Mouse (Mus musculus): ENCODE results near the gene Gm49340.
"Not testable (repeated sequence)": the region's sequence is repeated elsewhere in the genome, so short reads cannot be mapped to it uniquely, and the experiment has no call there.

Gm49340 gene

DNA sequence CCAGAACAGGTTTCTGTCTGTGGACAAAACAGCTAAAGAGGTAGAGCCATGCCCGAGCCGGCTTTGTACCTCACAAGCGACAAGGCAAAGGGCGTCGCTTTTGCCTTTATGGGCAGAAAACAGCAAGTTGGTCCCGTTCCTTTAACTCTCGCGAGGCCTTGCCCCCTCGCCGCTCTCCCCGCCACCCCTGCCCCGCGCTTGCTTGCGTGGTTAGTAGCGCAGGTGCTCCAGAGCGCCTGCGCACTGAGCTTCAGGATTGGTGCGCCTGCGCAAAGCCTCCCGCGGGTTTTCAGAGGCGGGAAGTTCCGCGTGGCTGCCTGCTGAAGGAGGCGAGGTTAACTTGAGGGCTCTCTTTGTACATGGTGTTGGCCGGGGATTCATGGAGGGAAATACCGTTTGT lies at the start of gene Gm49340, which contains the start of the genes Aspa and Spata22:
Gene Gm49340, plus strand, starts transcription at position 300 of the 400 bp plus-strand sequence.
Gene Aspa, minus strand, starts transcription at position 155 of the 400 bp plus-strand sequence.
Gene Spata22, plus strand, starts transcription at position 300 of the 400 bp plus-strand sequence.
- in situ Hi-C loops (cut with MboI; ENCODE audit: low pct_unique_long_range_greater_than_20kb in 1 of 2, low sequenced_read_pairs in 2 of 2, unreplicated experiment in 1 of 2) = no loop called here

DNA sequence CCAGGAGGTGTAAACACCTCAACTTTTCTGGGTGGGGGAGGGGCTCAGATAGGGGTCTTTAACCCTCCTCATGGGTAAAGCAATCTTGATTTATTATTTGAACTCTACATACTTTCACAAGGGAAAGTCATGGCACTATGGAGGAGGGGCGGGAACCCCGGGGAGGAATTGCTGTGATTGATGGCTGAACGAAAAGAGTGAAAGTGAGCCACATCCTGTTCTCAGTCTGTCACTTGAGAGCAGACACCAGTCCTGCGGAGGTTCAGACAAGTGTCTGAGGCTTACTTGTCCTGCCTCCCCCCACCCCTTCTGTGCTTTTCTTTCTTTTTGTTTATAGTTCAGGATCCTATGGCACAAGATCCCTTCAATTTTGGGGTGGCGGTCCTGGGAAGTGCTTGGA lies 48.8 kb upstream of the Gm49340 start:
- in situ Hi-C loops (cut with MboI; ENCODE audit: low pct_unique_long_range_greater_than_20kb in 1 of 2, low sequenced_read_pairs in 2 of 2, unreplicated experiment in 1 of 2) = no loop called here

DNA sequence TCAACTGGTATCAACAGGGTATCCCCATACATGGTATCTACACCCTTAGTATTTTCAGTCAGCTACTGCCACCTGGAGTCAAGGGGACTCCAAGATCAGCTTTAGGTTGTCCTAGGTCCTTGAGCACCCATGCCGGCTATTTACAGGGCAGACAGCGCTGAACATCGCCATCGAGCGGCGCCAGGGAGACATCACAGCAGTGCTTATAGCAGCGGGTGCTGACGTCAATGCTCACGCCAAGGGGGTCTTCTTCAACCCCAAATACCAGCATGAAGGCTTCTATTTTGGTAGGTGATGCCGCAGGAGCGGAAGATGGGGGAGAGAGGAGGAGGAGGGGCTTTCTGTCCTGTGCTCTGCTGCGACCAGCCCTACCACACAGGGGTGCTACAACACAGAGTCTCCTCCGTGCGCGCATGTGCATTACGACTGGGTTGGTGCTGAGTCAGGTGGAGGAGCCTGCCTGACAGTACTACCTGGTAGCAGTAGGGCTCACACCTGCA lies 48.0 kb upstream of the Gm49340 start:
- in situ Hi-C loops (cut with MboI; ENCODE audit: low pct_unique_long_range_greater_than_20kb in 1 of 2, low sequenced_read_pairs in 2 of 2, unreplicated experiment in 1 of 2) = no loop called here

DNA sequence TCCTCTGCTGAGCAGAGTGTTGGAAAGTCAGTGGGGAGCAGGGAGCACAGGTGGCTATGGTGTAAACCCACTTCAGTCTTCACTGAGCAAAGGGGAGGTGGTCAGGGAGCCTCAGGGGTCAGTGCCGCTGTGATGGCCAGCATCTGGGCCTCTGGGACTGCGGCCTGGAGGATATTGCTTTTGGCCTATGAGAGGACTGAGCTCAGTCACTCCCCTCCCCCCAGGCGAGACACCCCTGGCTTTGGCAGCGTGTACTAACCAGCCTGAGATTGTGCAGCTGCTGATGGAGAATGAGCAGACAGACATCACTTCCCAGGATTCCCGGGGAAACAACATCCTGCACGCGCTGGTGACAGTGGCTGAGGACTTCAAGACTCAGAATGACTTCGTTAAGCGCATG lies 46.2 kb upstream of the Gm49340 start:
- in situ Hi-C loops (cut with MboI; ENCODE audit: low pct_unique_long_range_greater_than_20kb in 1 of 2, low sequenced_read_pairs in 2 of 2, unreplicated experiment in 1 of 2) = no loop called here

DNA sequence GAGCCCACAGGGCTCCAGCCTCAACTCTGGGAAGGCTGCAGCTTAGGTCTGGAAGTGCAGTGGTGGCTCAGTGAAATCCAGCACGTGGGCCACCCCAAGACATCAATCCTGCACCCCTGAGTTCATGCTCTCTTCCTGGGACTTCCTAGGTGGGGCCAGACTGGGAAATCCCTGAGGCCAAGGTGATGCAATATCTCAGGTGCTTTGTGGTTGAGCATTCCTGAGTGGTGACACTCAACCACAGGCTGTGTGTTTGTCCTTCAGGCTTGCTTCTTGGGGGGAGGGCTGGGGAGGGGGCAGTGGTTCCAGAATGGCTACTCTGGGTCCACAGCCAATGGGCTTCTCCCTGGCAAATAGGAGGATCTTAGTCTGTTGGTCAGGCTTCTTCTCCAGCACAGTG lies 45.6 kb upstream of the Gm49340 start:
- in situ Hi-C loops (cut with MboI; ENCODE audit: low pct_unique_long_range_greater_than_20kb in 1 of 2, low sequenced_read_pairs in 2 of 2, unreplicated experiment in 1 of 2) = no loop called here

DNA sequence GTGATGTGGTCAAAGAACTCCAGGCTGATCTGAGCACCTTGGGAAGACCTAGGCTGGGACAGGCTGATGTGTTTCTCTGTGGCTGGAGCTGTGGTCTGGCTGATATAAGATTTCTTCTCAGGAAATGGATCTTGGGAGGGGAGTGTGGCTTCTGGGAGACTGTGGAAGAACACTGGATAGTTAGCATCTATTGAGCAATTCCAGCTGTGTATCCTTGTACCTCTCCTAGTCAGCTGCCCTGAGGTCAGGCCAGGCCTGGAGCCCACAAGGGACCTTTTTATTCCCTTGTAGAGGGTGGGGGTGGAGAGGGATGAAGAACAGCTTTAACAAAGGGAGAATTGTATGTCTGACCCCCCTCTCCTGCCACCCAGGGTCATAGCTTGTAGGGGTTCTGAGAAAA lies 45.2 kb upstream of the Gm49340 start:
- in situ Hi-C loops (cut with MboI; ENCODE audit: low pct_unique_long_range_greater_than_20kb in 1 of 2, low sequenced_read_pairs in 2 of 2, unreplicated experiment in 1 of 2) = no loop called here

DNA sequence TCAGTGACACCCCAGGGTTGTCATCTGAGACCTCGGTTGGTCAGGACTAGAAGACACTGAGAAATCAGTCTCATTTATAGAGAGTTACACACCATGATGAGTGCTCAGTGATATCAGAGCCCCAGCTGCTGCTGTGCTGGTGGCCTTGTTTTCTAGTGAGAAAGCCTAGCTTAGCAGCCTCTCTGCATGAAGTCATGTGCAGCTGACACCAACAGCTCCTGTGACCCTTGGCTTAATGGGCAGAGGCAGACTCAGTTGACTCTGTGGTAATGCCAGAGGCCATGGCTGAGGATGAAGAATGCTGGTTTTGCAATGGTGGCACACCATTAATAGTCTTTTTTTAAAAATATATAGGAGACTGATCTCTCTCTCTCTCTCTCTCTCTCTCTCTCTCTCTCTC lies 39.9 kb upstream of the Gm49340 start:
- in situ Hi-C loops (cut with MboI; ENCODE audit: low pct_unique_long_range_greater_than_20kb in 1 of 2, low sequenced_read_pairs in 2 of 2, unreplicated experiment in 1 of 2) = no loop called here

DNA sequence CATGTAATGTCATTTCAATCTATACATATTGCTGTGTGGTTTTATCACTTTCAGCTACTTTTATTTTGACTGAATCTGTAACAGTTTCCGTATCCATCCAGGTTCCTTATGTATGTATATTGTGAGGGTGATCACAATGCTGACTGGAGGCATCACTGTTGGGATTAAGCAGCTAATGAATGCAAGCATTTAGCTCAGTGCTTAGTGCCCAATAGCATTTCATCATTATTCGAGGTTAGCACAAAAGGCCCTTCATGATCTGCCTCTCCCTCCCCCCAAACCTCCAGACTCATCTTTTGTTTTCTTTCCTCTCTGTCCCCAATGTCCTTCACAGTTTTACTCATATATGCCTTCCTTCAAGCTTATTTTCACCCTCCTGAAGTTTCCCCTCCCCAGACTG lies 26.4 kb upstream of the Gm49340 start:
- in situ Hi-C loops (cut with MboI; ENCODE audit: low pct_unique_long_range_greater_than_20kb in 1 of 2, low sequenced_read_pairs in 2 of 2, unreplicated experiment in 1 of 2) = no loop called here

DNA sequence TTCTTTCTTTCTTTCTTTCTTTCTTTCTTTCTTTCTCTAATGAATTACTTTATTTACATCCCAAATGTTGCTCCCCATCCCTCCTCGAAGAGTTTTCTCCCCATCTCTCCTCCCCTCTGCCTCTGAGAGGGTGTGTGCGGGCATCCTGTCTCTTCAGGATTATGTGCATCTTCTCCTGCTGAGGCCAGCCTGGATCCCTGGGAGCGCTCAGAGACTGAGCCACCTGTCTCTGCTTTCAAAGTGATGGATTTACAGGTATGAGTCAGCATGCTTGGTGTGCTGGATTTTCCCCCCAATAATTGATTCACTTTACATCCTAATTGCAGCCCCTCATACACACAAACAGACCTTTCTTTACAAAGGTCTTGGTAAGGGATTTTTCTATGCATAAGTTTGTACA lies 13.6 kb upstream of the Gm49340 start:
- in situ Hi-C loops (cut with MboI; ENCODE audit: low pct_unique_long_range_greater_than_20kb in 1 of 2, low sequenced_read_pairs in 2 of 2, unreplicated experiment in 1 of 2) = no loop called here

DNA sequence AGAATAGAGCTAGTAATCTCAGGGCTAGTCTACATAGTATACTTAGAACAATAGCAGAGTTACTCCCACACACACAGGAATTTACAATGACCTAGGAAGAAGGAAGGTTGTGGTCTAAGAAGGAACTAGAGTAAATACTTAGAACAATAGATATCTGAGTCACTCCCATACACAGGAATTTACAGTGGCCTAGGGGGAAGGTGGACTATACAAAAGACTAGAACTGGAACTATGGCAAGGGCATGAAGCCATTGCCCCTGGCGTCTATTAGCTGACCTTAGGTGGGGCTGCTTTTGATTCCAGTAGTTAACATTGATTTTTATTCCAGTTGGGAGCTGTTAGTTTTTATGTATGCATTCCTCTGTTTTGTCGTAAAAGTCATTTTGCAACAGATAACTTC lies 11.0 kb upstream of the Gm49340 start:
- in situ Hi-C loops (cut with MboI; ENCODE audit: low pct_unique_long_range_greater_than_20kb in 1 of 2, low sequenced_read_pairs in 2 of 2, unreplicated experiment in 1 of 2) = not testable (repeated sequence)

DNA sequence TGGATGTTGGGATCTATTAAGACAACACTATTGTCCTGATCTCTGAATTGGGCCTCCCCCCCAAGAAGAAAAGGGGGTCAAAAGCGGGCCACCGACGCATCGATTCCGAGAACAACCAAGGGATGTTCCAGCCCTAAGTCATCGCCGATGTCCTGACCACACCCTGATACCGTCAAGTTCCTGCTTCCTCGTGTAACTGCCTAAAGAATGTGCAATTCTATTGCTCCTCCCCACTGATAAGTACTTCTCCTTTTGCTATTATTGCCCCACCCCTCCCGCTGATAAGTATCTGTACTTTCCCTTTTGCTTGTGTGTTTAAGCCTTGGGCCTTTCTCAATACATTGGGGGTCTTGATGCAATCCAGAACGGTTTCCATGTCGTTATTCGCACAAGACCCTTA lies 8.5 kb upstream of the Gm49340 start:
- in situ Hi-C loops (cut with MboI; ENCODE audit: low pct_unique_long_range_greater_than_20kb in 1 of 2, low sequenced_read_pairs in 2 of 2, unreplicated experiment in 1 of 2) = not testable (repeated sequence)

DNA sequence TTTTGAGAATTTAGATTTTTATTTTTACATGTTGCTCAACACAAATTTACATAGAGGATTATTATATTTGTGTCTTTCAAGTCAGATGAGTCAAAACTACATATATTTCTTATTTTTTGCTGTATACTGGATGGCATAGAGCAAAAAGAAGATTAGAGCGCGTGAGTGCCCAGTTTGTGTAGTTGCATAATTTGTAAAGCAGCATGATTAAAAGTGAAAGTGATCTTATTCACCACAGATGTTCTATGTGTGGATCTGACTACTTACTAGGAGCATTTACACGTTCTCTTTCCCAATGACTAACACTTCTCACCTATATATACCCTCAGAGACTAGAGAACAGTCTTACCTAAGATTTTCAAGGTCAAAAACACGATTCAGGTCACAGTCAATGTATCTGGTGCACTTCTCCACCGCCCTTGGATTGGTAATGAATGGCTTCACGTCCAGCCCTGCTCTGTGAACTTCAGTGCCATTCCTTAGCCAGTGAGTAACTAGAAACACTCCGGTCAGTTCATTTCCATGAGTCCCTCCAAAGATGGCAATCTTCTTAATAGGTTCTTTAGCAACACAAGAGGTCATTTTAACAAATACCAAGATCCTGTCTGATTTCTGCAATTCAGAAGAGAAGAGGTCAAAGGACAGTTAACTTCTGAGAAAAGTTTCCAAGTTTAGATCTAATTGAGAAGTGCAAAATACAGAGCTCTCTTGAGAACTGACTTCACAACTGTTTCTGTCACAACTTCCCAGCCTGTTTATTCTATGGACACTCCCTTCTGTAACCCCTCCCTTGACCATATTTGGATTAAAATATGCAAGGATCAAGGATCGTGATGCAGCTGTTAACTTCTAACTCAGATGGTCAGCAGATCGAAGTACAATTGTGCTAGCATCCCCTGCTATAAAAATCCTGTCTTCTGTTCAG lies 5.4 kb upstream of the Gm49340 start:
- in situ Hi-C loops (cut with MboI; ENCODE audit: low pct_unique_long_range_greater_than_20kb in 1 of 2, low sequenced_read_pairs in 2 of 2, unreplicated experiment in 1 of 2) = no loop called here

DNA sequence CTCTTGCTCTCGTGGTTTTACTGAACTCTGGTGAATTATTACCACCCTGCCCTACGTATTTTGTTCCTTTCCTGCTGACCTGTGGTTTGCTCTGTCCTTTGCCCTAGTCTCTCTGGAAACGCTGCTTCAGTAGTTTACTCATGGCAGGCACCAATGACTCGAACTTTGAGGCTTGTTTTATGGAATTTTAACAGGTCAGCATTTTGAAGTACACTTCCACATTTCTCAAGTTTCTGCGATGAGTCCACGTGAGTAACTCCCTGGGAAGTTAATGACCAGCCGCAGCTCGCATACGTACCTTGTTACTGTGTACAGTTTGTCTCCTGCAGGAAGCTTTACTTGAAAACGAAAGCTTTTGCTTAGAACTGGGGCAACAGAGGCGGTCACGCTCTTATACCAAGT lies 3.1 kb upstream of the Gm49340 start:
- in situ Hi-C loops (cut with MboI; ENCODE audit: low pct_unique_long_range_greater_than_20kb in 1 of 2, low sequenced_read_pairs in 2 of 2, unreplicated experiment in 1 of 2) = no loop called here

DNA sequence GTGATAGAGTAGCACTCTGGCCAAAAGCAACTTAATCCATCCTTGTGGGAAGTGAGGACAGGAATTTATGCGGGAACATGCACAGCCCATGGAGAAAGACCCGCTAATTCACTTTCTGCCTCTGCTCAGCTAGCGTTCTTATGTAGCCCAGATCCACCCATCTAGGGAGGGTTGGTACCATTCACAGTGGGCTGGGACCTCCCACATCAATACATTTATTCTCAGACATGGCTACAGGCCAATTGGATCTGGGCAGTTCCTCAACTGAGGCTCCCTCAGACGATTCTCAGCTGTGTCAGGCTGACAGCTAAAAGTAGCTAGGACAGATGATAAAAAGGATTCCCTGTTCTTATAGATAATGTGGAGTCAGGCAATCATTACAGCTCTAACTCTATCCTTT lies 2.2 kb upstream of the Gm49340 start:
- in situ Hi-C loops (cut with MboI; ENCODE audit: low pct_unique_long_range_greater_than_20kb in 1 of 2, low sequenced_read_pairs in 2 of 2, unreplicated experiment in 1 of 2) = no loop called here

DNA sequence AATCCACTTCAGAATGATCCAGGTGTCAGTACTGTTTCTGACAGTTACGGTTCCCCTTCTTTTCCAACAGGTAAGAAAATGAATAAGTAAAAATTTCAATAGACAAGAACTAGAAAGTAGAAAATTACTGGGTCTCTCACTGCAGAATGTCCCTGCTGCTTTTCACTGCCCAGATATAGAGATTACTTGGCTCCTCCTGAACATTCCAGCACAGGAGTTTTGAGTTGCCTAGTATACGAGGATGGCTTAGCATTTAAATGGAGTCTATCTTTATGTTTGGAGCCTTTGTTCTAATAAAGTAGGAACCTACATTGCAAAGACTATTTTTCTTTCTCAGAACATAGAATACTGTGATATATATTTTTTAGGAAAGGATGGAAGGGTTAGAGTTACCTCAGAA lies 3.8 kb downstream of the Gm49340 start:
- in situ Hi-C loops (cut with MboI; ENCODE audit: low pct_unique_long_range_greater_than_20kb in 1 of 2, low sequenced_read_pairs in 2 of 2, unreplicated experiment in 1 of 2) = no loop called here

DNA sequence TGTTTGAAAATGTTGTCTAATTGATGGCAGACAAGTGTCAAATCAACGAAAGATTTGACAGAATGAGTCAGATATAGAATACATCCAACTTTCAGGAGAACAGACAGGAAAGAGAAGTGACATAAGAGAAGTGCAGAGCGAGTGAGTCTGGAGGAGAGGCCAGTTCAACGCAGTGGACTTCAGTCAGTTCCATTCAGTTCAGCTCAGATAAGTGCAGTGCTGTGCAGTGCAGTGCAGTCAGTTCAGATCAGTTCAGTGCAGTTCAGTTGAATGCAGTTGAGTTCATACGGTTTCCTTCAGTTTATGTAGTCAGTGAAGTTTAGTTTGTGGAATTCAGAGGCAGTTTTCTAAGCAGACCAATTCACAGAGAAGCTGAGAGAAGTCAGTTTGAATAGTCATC lies 7.4 kb downstream of the Gm49340 start:
- in situ Hi-C loops (cut with MboI; ENCODE audit: low pct_unique_long_range_greater_than_20kb in 1 of 2, low sequenced_read_pairs in 2 of 2, unreplicated experiment in 1 of 2) = no loop called here

DNA sequence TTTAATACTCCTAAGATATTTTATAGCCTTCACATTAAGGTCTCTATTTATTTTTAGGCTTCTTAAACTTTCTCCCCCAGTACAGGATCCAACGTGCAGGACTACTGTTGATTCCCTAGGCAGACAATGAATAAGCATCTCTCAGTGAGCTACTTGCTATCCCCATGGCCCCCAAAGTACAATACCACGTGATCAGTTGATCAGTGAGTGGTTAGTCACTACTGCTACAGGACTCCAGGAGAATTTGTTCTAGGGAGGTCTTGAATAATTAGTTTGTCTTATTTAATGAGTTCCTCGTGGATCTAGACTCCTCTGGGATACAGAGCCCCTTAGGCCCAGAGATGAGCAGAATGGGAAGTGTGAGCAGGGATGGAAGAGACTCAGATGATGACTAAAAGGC lies 20.9 kb downstream of the Gm49340 start, which contains the start of gene Olfr20:
Gene Olfr20, plus strand, starts transcription at position 301 of the 400 bp plus-strand sequence.
- in situ Hi-C loops (cut with MboI; ENCODE audit: low pct_unique_long_range_greater_than_20kb in 1 of 2, low sequenced_read_pairs in 2 of 2, unreplicated experiment in 1 of 2) = no loop called here

DNA sequence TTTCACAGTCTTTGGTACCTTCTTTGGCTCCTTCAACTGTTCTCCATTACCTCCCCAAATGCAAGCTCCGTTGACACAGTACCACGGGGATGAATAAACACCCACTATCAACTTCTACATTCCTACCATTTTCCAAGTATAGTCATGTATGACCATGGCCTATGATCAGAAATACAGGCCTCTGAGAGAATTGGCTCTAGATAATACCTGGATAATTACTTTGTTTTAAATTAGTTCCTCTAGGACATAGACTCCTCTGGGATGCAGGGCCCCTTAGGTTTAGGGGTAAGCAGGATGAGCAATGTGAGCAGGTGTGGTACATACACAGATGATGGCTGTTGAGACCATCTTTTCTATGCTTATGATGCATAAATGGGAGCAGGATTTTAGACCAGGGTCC lies 41.4 kb downstream of the Gm49340 start, which contains the start of gene Olfr376:
Gene Olfr376, plus strand, starts transcription at position 301 of the 400 bp plus-strand sequence.
- in situ Hi-C loops (cut with MboI; ENCODE audit: low pct_unique_long_range_greater_than_20kb in 1 of 2, low sequenced_read_pairs in 2 of 2, unreplicated experiment in 1 of 2) = no loop called here

DNA sequence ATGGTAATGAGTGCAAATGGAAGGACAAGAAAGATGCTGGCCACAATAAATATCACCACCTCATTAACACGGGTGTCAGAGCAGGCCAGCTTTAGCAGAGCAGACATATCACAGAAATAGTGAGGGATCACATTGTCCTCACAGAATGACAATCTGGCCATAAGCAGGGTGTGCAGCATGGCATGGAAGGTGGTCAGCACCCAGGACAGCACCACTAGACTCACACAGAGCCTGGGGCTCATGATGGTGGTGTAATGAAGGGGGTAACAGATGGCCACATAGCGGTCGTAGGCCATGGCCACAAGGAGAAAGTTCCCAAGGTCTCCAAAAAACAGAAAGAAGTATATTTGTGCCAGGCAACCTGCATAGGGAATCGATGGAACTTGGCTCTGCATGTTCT lies 65.8 kb downstream of the Gm49340 start:
- in situ Hi-C loops (cut with MboI; ENCODE audit: low pct_unique_long_range_greater_than_20kb in 1 of 2, low sequenced_read_pairs in 2 of 2, unreplicated experiment in 1 of 2) = no loop called here

DNA sequence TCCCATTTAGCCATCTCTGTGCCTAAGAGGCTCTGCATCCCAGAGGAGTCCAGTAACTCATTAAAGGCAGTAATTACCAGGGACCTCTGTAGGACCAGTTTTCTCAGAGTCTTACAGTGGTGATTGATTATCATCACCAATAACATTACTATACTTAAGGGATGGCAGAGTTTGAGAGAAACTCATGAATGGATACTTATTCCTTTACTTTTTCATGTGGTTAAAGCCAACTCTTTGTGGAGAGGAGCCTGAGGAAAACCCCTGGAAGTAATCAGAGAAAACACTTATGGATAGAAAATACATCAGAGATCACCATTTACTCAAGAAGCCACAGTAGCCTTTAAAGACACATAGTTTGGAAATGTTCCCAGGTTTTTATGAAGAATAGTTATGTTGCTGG lies 70.0 kb downstream of the Gm49340 start, which contains the start of gene Olfr1:
Gene Olfr1, minus strand, starts transcription at position 101 of the 400 bp plus-strand sequence.
- in situ Hi-C loops (cut with MboI; ENCODE audit: low pct_unique_long_range_greater_than_20kb in 1 of 2, low sequenced_read_pairs in 2 of 2, unreplicated experiment in 1 of 2) = no loop called here

Data from mouse embryonic stem cell (cell line).